ENCODE assay signal across 8 mouse cellular contexts in the genomic region with DNA sequence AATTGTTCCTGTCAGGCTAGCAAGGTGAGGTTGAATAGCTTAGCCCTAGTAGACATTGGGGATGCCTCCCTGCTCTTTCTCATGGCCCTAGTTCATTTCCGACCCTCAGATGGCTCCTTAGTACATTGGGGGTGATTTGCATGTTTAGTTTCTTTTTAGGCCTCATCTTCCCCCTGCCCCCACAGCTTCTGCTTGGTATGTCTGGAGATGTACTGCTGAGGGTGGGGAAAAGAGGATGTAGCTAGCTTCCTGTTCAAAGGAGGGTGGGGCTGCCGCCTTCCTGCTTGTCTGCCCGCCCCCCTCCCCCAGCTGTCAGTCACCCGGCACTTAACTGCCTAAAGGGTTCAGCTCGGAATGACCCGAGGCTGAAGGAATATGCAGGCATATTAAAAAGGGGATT. TPM values are rescaled to one million over a fixed set of nuclear protein-coding genes. Genes with fewer than 3 reads are reported as not detected.
DNase-seq lines count a peak whose midpoint lies in the region; ATAC-seq lines count a peak whose summit lies in the region.

No protein-coding gene starts in this region.

- no peak overlapping the region for H3K4me3 ChIP-seq in embryonic facial prominence, embryonic 10.5 days
- no peak overlapping the region for H3K4me3 ChIP-seq in hindbrain, embryonic 10.5 days
- no peak overlapping the region for H3K4me3 ChIP-seq in neural tube, embryonic 15.5 days (replicated peaks)

- DNase-seq in adrenal gland, postnatal 14 days: peak; percentile 21
- DNase-seq in adrenal gland, adult 18-20 months (ENCODE audit: low spot score in 2 of 2): no peak
- peak; percentile 22 for DNase-seq in embryonic facial prominence, embryonic 10.5 days (ENCODE audit: low spot score)
- DNase-seq in kidney, postnatal 36 days: peak; percentile 43 to 56
- peak; percentile 66 to 81 for DNase-seq in natural killer cell, adult 2 months (ENCODE audit: low spot score in 2 of 2)
- no peak for DNase-seq in retina, embryonic 14.5 days (ENCODE audit: low spot score)
- no peak for DNase-seq in hindbrain, embryonic 10.5 days (ENCODE audit: low spot score)

- no peak overlapping the region for H3K9ac ChIP-seq in neural tube, embryonic 15.5 days (replicated peaks)

- no peak overlapping the region for H3K4me2 ChIP-seq in neural tube, embryonic 15.5 days

- 0 out of 2 replicates have a peak, but pooled peaks cover 4% of the 10 kb centered on the region for H3K4me1 ChIP-seq in embryonic facial prominence, embryonic 10.5 days
- peaks cover 9% of the 10 kb centered on the region; the same call in 1 of the 2 replicates for H3K4me1 ChIP-seq in hindbrain, embryonic 10.5 days (replicated peaks)
- no peaks in the 10 kb centered on the region for H3K4me1 ChIP-seq in neural tube, embryonic 15.5 days

- H3K27me3 ChIP-seq in embryonic facial prominence, embryonic 10.5 days (replicated peaks; ENCODE audit: low read depth, poor library complexity, severe bottlenecking): peaks cover 11% of the 10 kb centered on the region; the same call in 1 of the 2 replicates
- no peaks in the 10 kb centered on the region for H3K27me3 ChIP-seq in hindbrain, embryonic 10.5 days (ENCODE audit: insufficient read depth, poor library complexity, severe bottlenecking)
- H3K27me3 ChIP-seq in neural tube, embryonic 15.5 days (replicated peaks): no peaks in the 10 kb centered on the region

- no peak overlapping the region for H3K27ac ChIP-seq in embryonic facial prominence, embryonic 10.5 days (replicated peaks)
- no peak overlapping the region for H3K27ac ChIP-seq in hindbrain, embryonic 10.5 days
- no peak overlapping the region for H3K27ac ChIP-seq in neural tube, embryonic 15.5 days (replicated peaks)

- no peaks in the 10 kb centered on the region for H3K9me3 ChIP-seq in embryonic facial prominence, embryonic 10.5 days
- no peaks in the 10 kb centered on the region for H3K9me3 ChIP-seq in hindbrain, embryonic 10.5 days
- H3K9me3 ChIP-seq in neural tube, embryonic 15.5 days (replicated peaks): no peaks in the 10 kb centered on the region

- H3K36me3 ChIP-seq in embryonic facial prominence, embryonic 10.5 days (replicated peaks): no peaks in the 10 kb centered on the region
- H3K36me3 ChIP-seq in hindbrain, embryonic 10.5 days: no peaks in the 10 kb centered on the region
- no peaks in the 10 kb centered on the region for H3K36me3 ChIP-seq in neural tube, embryonic 15.5 days

- 59% methylated on average over 6 of the region's 6 CpGs for WGBS in embryonic facial prominence, embryonic 10.5 days
- 61% methylated on average over 6 of the region's 6 CpGs for WGBS in hindbrain, embryonic 10.5 days
- WGBS in neural tube, embryonic 15.5 days: 69% methylated on average over 6 of the region's 6 CpGs

- ATAC-seq in neural tube, embryonic 15.5 days (ENCODE audit: low FRiP score): no peak

RNA-seq across cellular contexts. Expression of a gene that starts 34.8 kb away (rescaled TPM):
- 147 and 191 TPM in 2 replicates for total RNA-seq in adrenal gland, postnatal 14 days (2021)
- 100 to 1,000 TPM; 143 to 157 TPM for total RNA-seq in adrenal gland, adult 18-20 months (2021)
- 91.7 and 109 TPM in 2 replicates for polyA plus RNA-seq in embryonic facial prominence, embryonic 10.5 days (2016; fragmentation: Nextera tagmentation; extraction: Ambion mirVana)
- polyA plus RNA-seq in hindbrain, embryonic 10.5 days (2016; fragmentation: Nextera tagmentation; extraction: Ambion mirVana): 122 and 128 TPM in 2 replicates
- polyA plus RNA-seq in neural tube, embryonic 15.5 days (2015; fragmentation: Nextera tagmentation; extraction: Ambion mirVana): 39.5 and 66.4 TPM in 2 replicates

Comparison
In these comparisons a context has a peak if more than half of its experiments do, and no peak if none do; other contexts are left out.
1. DNase-seq: peak in adrenal gland, postnatal 14 days (single experiment), embryonic facial prominence, embryonic 10.5 days (single experiment), kidney, postnatal 36 days (2 of 2) and natural killer cell, adult 2 months (2 of 2); none in adrenal gland, adult 18-20 months (0 of 2), retina, embryonic 14.5 days (single experiment) and hindbrain, embryonic 10.5 days (single experiment).